Mouse (Mus musculus) midbrain, embryonic 11.5 days (tissue): Measurements from ENCODE around the gene Nfasc. TPM values are rescaled to one million over a fixed set of nuclear protein-coding genes. Genes with fewer than 3 reads are reported as not detected.
A peak's percentile ranks its signal among the peaks of the same experiment; 100 is the strongest.

Source experiments
- ATAC-seq: fragments of 200-750 bp; cut with Nextera tagmentation; 2 replicates; pipeline ENCODE4 v1.8.0; 2017; ENCODE audit warnings: moderate TSS enrichment, moderate library complexity; ENCODE audit not compliant: low FRiP score
- DNase-seq: peaks from one replicate; pipeline ENCODE4 v3.0.0; 2015; ENCODE audit warnings: low spot score; ENCODE audit errors: missing footprints
- H3K27ac ChIP-seq: fragments of 300-500 bp; sonication (generic); 2 replicates; pipeline ENCODE4 v1.5.1; 2014; ENCODE audit warnings: low read depth, low read length
- H3K27me3 ChIP-seq: fragments of 300-500 bp; sonication (generic); 2 replicates; pipeline ENCODE4 v1.6.1; 2014; ENCODE audit warnings: mild to moderate bottlenecking, low read length, moderate library complexity, mixed read lengths; ENCODE audit not compliant: control insufficient read depth, insufficient read depth
- H3K36me3 ChIP-seq: fragments of 300-500 bp; sonication (generic); 2 replicates; pipeline ENCODE4 v1.6.1; 2014; ENCODE audit warnings: mild to moderate bottlenecking, low read length, moderate library complexity, mixed read lengths; ENCODE audit not compliant: control insufficient read depth, insufficient read depth
- H3K4me1 ChIP-seq: fragments of 300-500 bp; sonication (generic); 2 replicates; pipeline ENCODE4 v1.6.1; 2014; ENCODE audit warnings: low read length; ENCODE audit not compliant: control insufficient read depth, insufficient read depth
- H3K4me2 ChIP-seq: fragments of 300-500 bp; sonication (generic); 2 replicates; pipeline ENCODE4 v1.6.1; 2014; ENCODE audit warnings: mild to moderate bottlenecking, moderate library complexity
- H3K4me3 ChIP-seq: fragments of 300-500 bp; sonication (generic); 2 replicates; pipeline ENCODE4 v1.5.1; 2014; ENCODE audit warnings: low read depth, low read length
- H3K9ac ChIP-seq: fragments of 300-500 bp; sonication (generic); 2 replicates; pipeline ENCODE4 v1.6.1; 2014; ENCODE audit warnings: low read length
- H3K9me3 ChIP-seq: fragments of 300-500 bp; sonication (generic); 2 replicates; pipeline ENCODE4 v1.6.1; 2016; ENCODE audit warnings: low read length; ENCODE audit not compliant: control insufficient read depth
- WGBS: fragments of 180-500 bp; shearing (Covaris S2); extraction: QIAGEN DNeasy Blood & Tissue Kit; methylation state at CpG from one replicate; pipeline ENCODE4 v1.1.7; 2014; 5-methylcytosine and 5-hydroxymethylcytosine counted together
- polyA plus RNA-seq: library from polyadenylated mRNA; unstranded; fragments of >200 nt; fragmentation: Nextera tagmentation; extraction: Ambion mirVana; gene quantifications from 2 replicates; pipeline ENCODE4 v1.2.1, GENCODE M21; 2014

Gene Nfasc
- polyA plus RNA-seq, 1 experiment from 2014 or later = 16.4 TPM

GRCm38 (mm10) chr1:132647958-132648357 is 93.6 kb downstream of the Nfasc start:
- Histone ChIP-seq H3K4me2 (no peak overlapping the region), H3K9me3 (no peaks in the 10 kb centered on the region), H3K4me3 (no peak overlapping the region), H3K36me3 (no peaks in the 10 kb centered on the region), H3K27me3 (no peaks in the 10 kb centered on the region), H3K27ac (no peak overlapping the region), H3K9ac (no peak overlapping the region), H3K4me1 (no peaks in the 10 kb centered on the region)
- WGBS = 81% methylated on average over 6 of the region's 6 CpGs
- no peak for ATAC-seq
- no peak for DNase-seq

DNA sequence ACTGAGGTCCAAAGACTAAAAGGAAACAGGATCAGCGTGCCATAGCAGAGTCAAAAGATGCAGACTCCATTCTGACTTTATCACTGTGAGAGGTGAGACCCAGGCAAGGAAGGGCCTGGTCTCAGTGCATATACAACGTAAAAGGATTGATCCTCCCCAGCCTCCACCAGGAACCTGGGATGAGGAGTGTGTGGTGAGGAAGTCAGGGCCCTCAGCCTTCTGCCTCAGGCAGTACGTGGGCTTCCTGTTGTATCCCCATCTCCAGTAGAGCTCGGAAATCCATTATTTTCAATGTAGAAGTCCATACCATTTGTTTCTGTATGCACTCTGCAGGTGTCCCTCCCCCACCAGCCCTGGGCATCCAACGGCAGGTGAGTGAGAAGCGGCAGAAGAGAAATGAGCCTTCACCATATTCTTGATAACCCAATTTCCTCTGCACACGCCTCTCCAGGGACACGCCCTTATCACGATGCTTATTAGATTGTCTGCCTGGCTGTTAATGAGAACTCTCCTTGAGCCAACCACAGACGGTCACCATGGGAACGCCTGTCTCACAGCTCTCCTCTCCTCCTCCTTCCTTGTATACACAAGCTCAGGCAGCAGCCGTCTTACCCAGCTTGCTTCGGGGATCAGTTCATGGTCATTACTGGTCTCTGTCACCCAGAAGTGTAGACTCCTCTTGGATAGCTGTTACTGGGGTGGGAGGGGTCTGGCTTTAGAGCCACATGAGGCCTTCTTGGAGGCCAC is 100.4 kb downstream of the Nfasc start:
- H3K4me3 ChIP-seq = no peak overlapping the region
- no peaks in the 10 kb centered on the region for H3K27me3 ChIP-seq
- no peak for DNase-seq
- no peaks in the 10 kb centered on the region for H3K36me3 ChIP-seq
- H3K27ac ChIP-seq = 0 out of 2 replicates have a peak overlapping the region, but pooled peaks have one; percentile 3
- peak; percentile 90 for ATAC-seq
- H3K4me1 ChIP-seq = no peaks in the 10 kb centered on the region
- no peaks in the 10 kb centered on the region for H3K9me3 ChIP-seq
- no peak overlapping the region for H3K4me2 ChIP-seq
- H3K9ac ChIP-seq = no peak overlapping the region
- 75% methylated on average over 13 of the region's 13 CpGs for WGBS

DNA sequence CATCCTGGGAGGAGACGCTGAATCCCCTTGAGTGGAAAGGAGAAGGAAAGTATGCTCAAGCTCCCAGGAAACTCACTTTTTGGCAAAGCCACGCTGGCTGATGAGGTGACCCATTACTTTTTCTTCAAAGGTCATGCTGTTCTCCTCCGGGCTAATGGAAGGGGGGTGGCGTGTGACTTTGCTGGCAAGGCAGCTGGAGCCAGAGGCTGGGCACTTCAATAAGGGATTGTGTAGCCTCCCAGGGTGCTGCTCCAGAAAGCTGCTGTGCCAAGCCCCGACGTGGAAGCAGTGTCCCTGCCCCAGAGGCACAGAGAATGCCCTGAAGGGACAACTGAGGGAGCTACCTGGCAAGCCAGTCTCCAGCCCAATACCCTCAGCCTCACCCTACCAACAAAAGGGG is 101.3 kb downstream of the Nfasc start:
- no peak overlapping the region for H3K27ac ChIP-seq
- ATAC-seq (no peak), DNase-seq (no peak)
- no peak overlapping the region for H3K9ac ChIP-seq
- WGBS = 88% methylated on average over 6 of the region's 6 CpGs
- H3K36me3 ChIP-seq = no peaks in the 10 kb centered on the region
- H3K27me3 ChIP-seq = no peaks in the 10 kb centered on the region
- H3K4me1 ChIP-seq = no peaks in the 10 kb centered on the region
- no peak overlapping the region for H3K4me3 ChIP-seq
- no peak overlapping the region for H3K4me2 ChIP-seq
- no peaks in the 10 kb centered on the region for H3K9me3 ChIP-seq

GRCm38 (mm10) chr1:132637346-132637745 is 104.3 kb downstream of the Nfasc start:
- no peak overlapping the region for H3K9ac ChIP-seq
- H3K27me3 ChIP-seq = no peaks in the 10 kb centered on the region
- no peak overlapping the region for H3K4me2 ChIP-seq
- no peaks in the 10 kb centered on the region for H3K9me3 ChIP-seq
- no peaks in the 10 kb centered on the region for H3K36me3 ChIP-seq
- no peak overlapping the region for H3K27ac ChIP-seq
- WGBS = 93% methylated on average over 7 of the region's 7 CpGs
- H3K4me3 ChIP-seq = no peak overlapping the region
- ATAC-seq = no peak
- no peaks in the 10 kb centered on the region for H3K4me1 ChIP-seq
- no peak for DNase-seq

GRCm38 (mm10) chr1:132629611-132630370 is 111.8 kb downstream of the Nfasc start:
- H3K4me3 ChIP-seq = no peak overlapping the region
- no peak overlapping the region for H3K9ac ChIP-seq
- ATAC-seq = no peak
- no peak overlapping the region for H3K27ac ChIP-seq
- H3K36me3 ChIP-seq = no peaks in the 10 kb centered on the region
- peaks cover 2% of the 10 kb centered on the region; the same call in 1 of the 2 replicates for H3K4me1 ChIP-seq
- no peak for DNase-seq
- 85% methylated on average over 5 of the region's 5 CpGs for WGBS
- H3K9me3 ChIP-seq = no peaks in the 10 kb centered on the region
- H3K27me3 ChIP-seq = no peaks in the 10 kb centered on the region
- no peak overlapping the region for H3K4me2 ChIP-seq

DNA sequence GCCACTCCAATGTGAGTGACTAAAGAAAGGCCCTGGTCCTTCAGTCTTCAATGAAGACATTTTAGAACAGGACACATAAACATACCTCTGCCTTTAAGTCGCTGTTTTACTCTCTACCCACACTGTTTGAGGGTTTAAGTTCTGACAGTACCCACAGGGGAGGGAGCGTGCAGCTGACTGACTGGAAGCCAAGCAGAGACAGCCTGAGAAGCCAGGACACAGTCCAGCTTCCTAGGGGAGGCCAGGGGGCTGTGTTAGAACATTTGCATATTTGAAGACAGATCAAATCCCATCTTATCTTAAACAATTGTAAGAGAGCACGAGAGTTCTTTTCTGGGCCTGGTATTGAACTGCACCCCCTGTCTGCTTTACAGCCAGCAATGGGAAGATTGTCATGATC is 113.0 kb downstream of the Nfasc start:
- ATAC-seq (no peak), DNase-seq (no peak)
- 71% methylated on average over 3 of the region's 3 CpGs for WGBS
- no peaks in the 10 kb centered on the region for H3K36me3 ChIP-seq
- H3K4me2 ChIP-seq = no peak overlapping the region
- H3K9me3 ChIP-seq = no peaks in the 10 kb centered on the region
- no peaks in the 10 kb centered on the region for H3K27me3 ChIP-seq
- peaks cover 3% of the 10 kb centered on the region for H3K4me1 ChIP-seq
- H3K27ac ChIP-seq = no peak overlapping the region
- H3K9ac ChIP-seq = no peak overlapping the region
- no peak overlapping the region for H3K4me3 ChIP-seq

GRCm38 (mm10) chr1:132628183-132628582 is 113.4 kb downstream of the Nfasc start:
- no peaks in the 10 kb centered on the region for H3K36me3 ChIP-seq
- 95% methylated on average over 8 of the region's 8 CpGs for WGBS
- no peak for DNase-seq

GRCm38 (mm10) chr1:132626125-132626756 is 115.4 kb downstream of the Nfasc start:
- WGBS = 80% methylated on average over 7 of the region's 7 CpGs
- Histone ChIP-seq H3K9me3 (no peaks in the 10 kb centered on the region), H3K27ac (no peak overlapping the region), H3K36me3 (no peaks in the 10 kb centered on the region), H3K9ac (no peak overlapping the region), H3K4me3 (no peak overlapping the region), H3K4me2 (no peak overlapping the region), H3K27me3 (no peaks in the 10 kb centered on the region), H3K4me1 (peaks cover 8% of the 10 kb centered on the region)
- ATAC-seq (peak; percentile 54; the same call in 1 of the 2 replicates), DNase-seq (no peak)

More at GRCm38 (mm10) chr1:132628183-132628582, 113.4 kb downstream of the Nfasc start:
- Histone ChIP-seq H3K9ac (no peak overlapping the region), H3K27me3 (no peaks in the 10 kb centered on the region), H3K4me1 (peaks cover 8% of the 10 kb centered on the region), H3K4me2 (no peak overlapping the region), H3K4me3 (no peak overlapping the region), H3K9me3 (no peaks in the 10 kb centered on the region), H3K27ac (no peak overlapping the region)
- ATAC-seq = no peak

- Histone ChIP-seq H3K4me2 (no peak overlapping the region), H3K27me3 (no peaks in the 10 kb centered on the region), H3K36me3 (no peaks in the 10 kb centered on the region), H3K27ac (no peak overlapping the region), H3K4me3 (no peak overlapping the region), H3K4me1 (peaks cover 8% of the 10 kb centered on the region), H3K9me3 (no peaks in the 10 kb centered on the region), H3K9ac (no peak overlapping the region)
- no peak for DNase-seq
- ATAC-seq = no peak
- WGBS = 79% methylated on average over 6 of the region's 6 CpGs
Observed at GRCm38 (mm10) chr1:132625034-132625433, 116.6 kb downstream of the Nfasc start.
